Mouse (Mus musculus): ENCODE measurements around the gene Sap30l. TPM values are rescaled to one million over a fixed set of nuclear protein-coding genes. Genes with fewer than 3 reads are reported as not detected.

The Sap30l gene
- polyA plus RNA-seq, 2 experiments from 2014 or later = 5.4 to 7.7 TPM

Other genes starting within 250 kb of the Sap30l start
- gene Galnt10, start 156.2 kb upstream of the Sap30l start, polyA plus RNA-seq (2017; shearing (Covaris generic)) = 1 to 10 TPM; 4.1 to 7.6 TPM
- gene Hand1, start 31.2 kb downstream of the Sap30l start, polyA plus RNA-seq (2017; shearing (Covaris generic)) = not detected
- gene Larp1, start 207.4 kb downstream of the Sap30l start, polyA plus RNA-seq (2017; shearing (Covaris generic)) = 10 to 100 TPM; 20.0 to 26.8 TPM

Measured in activated CD4-positive, CD25-positive, alpha-beta regulatory T cell, adult 4 months (primary cell).